Mouse (Mus musculus) right cerebral cortex, adult 2 months (tissue): ENCODE measurements around the gene Helz.
"Not testable (repeated sequence)": the region's sequence is repeated elsewhere in the genome, so short reads cannot be mapped to it uniquely, and the experiment has no call there.

Experiments used
- DNase-seq, 2 experiments: peaks; one replicate each; pipeline ENCODE4 v3.0.0; 2021 to 2022; ENCODE audit warnings: low spot score in 2 of 2

Helz gene

DNA sequence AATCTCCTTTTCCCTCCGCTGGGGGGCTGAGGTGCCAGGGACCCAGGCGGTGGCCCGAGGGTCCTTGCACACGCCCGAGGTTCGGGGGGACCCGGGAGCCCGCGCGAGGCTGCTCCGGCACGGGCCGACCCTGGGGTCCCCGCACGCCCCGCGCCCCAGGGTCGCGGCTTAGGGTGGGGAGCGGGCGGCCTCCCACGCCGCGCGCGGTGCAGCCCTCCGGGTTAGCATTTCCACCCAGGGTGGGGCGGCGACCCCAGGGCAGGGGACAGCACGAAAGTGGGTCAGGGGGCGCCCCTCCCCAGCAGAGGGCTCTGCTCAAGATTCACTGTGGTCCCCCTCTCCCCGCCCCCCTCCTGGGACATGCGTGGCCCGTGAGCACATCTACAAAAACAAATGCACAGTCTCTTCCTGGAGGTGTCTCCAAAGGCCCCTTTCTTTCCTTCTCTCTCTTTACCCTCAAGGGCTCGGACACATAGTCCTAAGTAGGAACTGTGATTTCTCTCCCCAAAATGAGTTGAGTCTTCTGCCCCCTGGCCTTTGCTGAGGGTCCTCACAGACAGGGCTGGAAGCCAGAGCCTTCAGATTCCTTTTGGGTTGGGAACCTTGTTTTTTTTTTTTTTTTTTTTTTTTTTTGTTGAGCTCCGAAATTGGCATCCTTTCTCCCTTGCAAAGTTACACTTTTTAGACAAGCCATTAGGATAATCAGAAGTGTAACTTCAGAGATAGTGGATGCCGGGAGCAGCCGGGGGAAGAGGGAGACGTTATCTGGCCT, 660 bp downstream of the Helz start:
- DNase-seq, result no peak

DNA sequence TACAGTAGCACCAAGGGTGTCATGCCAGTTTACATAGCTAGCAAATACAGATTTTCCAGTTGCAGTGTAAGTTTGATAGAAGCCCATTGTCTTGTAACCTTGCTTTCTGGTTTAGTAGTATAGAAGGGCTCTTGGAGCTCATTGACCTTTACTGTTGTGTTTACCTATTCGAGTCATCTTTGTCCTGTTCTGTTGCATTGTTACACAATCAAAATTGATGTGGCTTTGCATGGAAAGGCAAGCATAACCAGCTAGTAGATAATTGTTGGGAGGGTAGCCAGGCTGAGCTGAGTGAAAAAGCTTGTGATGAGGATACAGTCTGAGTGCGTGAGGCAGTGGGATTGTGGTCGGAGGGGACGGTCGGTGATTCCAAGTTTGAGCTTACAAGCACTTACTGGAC, 12.1 kb downstream of the Helz start:
- DNase-seq, result no peak

DNA sequence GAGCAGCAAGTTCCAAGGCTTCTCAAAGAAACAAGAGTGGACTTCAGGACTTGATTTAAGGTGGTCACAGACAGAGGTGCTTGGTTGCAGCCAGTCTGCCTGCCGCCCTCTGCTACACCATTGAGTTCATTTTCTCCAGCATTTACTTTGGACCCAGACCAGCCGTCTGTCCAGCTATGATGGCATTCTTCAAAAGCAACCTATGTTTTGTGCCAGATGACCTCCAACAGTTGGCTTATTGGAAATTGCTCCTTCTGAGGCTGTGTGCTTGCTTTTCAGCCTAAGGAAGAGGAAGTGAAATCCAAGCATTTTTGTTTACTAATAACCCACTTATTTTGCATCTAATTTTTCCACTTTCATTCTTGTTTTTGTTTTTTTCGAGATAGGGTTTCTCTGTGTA, 19.7 kb downstream of the Helz start:
- no peak for DNase-seq

DNA sequence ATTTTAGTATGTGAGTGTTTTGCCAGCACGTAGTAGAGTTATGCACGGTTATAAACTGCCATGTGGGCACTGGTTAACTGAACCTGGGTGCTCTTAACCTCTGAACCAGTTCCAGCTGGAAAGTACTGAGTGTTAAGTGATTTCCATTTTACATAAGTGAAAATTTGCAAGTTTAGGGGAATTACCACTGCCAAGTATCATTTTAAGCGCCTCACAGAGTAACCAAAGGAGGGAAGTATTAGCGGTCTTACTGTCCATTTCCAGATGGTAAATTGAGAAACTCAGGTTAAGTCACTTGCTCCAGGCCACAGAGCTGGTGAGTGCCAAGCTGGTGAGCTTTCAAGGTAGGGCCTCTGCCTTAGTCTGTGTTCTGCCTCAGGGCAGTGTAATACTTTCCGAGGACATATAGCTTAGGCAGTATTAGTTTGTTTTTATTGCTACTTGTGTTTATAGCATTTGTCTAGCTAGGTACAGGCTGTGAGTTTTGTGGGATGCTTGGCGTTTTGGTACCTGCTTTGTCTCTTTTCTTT, 20.8 kb downstream of the Helz start:
- DNase-seq, result no peak

DNA sequence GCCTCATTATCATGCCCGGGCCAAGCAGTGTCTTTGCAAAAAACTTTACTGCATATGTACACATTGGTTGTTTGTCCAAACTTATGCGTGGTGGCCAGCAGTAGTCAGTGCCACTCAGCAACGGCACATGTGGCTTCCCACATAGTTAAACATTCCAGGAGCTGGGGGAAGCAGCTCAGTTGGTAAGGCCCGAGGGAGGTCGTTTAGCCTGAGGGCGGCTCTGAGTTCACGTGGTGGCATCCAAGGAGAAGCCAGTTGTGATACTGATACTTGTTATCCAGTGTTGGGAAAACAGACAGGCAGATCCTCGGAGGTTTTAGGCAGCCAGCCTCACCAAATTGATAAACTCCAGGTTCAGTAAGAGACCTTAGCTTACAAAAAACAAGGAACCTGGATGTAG, 23.2 kb downstream of the Helz start:
- not testable (repeated sequence) for DNase-seq

DNA sequence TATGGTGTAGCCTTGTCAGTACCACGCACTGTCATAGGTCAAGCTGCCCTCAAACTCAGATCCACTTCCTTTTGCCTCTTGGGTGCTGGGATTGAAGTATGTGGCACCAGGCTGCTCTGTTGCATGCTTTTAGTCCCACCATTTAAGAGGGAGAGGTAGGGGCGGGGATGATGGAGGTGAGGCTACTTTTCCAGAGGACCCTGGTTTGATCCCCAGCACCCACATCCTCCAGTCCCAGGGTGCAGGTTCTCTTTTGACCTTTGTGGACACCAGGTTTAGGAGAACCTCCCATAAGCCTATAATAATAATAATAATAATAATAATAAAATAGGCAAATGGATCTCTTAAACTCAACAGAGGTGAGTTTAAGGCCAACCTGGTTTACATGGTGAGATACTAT, 23.6 kb downstream of the Helz start:
- no peak for DNase-seq

DNA sequence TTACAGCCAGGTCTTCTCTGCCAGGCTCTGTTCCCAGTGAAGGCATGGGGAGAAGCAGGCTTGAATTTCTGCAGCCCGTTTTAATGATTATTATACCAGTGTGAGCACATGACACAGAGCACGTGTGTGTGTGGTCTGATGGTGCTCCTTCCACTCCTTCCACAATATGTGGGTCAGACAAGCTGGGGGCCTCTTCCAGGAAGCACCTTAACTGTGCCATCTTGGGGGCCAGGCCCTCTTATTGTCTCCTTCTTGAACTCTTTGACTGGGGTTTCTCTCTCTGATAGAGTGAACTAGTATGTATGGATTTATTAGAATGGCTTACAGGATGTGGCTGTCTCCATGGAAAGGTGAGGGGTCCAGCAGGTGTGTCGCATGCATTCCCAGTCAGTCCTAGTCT, 24.8 kb downstream of the Helz start:
- no peak for DNase-seq

DNA sequence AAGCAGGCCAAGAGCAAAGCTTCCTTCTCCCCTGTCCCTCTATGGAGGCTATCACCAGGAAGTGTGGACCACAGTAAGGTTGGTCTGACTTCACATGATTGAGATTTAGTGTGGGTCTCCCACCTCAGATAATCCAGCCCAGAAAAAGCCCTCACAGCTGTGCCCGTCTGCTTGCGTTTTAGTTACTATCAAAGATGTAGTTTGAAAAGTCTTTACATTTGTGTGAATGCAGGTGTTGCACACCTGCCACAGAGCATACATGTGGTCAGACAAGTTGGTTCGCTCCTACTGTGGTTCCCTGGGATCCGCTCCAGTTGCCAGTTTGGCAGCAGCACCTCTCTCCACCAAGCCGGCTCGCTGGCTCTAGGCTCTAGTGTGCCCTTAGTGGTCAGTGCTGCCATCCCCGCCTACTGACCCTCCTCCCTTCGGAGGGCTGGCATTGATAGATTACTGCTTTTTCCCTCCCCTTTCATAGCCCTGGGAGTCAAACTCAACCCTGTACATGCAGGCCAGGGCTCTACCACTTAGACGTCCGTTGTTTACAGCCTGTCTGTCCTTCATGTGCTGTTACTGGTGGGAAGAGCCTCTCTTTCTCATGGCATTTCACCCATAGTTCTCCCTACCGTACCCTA, 25.4 kb downstream of the Helz start:
- DNase-seq, result no peak

DNA sequence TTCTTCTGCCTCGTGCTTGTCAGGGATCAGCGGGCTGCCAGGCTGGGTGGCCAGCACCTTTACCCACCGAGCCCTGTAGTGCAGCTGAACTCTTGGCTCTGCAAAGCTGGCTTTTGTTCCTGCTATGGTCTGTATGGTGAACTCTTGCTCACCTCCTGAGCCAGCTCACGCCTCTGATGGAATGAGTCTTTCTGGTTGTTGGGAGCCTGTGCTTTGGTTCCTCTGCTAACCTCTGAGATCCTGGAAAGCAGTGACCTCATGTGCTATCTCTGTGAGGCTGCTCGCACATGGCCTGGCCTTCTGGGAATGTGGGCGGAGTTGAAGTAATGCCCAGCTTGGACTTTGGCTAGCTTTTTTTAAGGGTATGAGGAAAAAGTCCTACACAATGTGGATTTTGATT, 26.1 kb downstream of the Helz start:
- no peak for DNase-seq

DNA sequence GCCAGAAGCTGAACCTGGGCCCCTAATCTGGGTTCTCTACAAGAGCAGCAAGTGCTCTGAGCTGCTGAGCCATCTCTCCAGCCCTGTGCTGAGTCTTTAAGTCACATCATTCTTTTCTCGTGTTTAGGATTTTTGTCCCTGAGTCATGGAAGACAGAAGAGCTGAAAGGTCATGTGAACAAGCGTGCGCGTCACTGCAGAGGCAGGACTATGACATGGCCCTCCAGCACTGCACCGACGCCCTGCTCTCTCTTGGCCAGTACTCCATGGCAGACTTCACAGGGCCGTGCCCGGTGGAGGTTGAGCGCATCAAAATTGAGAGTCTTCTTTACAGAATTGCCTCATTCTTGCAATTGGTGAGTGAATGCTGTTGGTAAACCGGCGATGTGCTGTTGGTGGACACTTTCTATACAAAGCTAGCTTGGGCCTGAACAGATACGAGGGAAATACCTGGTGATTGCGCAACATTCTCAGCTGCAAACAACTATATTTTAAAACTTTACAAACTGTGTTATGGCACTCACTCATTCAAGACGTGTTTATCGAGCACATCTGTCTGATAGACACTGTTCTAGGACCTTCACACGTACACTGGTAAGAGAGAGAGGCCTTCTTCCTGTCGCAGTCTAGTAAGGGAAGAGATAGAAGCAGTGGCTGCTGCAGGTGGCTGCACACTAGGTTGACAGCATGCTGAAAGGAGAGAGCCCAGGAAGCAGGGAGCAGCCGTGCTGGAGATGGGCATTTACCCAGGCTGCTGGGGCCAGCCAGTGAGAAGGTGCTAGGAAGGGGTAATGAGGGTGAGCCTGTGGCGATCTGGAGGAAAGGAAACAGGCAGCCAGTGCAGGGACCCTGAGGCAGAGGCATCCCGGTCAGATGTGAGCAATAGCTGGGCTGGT, 27.3 kb downstream of the Helz start:
- no peak for DNase-seq

DNA sequence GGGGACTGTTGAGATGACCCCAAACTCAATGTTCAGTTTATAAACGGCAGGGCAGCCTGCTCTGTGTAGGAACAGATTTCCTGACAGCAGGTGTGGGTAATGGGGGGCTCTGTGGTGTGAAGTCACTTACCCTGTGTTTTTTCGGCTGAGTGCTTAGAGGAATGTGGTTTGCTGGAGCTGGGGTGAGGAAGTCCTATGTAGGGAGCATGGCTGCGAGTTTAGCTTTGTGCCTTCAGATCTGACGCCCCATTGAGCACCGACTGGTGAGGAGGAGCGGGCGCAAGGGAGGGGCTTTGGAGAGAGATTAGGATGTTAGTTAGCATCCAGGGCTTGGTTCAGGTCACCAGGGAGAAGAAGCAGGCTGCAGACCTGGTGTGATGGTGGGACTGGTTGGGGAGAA, 28.5 kb downstream of the Helz start:
- no peak for DNase-seq

DNA sequence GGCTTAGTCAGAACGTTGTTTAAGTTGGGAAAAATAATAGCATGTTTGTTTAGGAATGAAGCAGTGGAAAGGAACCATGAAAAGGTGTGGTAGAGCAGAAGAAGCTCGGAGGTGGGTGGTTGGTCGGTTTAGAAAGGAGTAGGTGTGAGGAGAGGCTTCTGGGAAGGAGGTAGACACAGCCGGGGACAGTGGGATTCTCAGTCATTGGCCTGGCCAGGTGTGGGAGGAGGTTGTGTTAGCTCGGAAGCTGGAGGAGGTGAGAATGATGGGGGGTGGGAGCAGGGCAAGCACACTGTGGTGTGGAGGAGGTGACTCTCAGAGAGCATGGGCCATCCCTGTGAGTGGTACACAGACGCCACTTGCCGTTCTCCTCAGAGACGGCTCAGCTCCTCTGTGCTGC, 29.7 kb downstream of the Helz start:
- DNase-seq, result peak; percentile 62 to 66

DNA sequence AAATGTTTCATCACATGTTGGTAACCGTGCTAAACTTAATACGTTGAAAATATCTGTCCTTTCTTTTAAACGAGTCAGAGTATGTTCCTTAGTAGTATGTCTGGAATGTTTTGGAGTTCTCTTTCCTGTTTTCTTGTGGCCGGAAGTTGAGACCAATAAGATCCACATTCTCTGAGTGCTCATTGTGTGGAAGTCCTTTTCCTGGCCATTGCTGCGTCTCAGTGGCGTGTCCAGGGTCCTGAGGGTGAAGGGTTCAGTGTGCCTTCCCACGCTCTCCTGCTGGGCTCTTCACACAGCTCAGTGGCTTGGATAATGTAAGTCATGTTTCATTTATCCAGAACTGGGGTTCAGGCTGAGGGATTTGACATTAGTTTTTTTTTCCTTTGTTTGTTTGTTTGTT, 30.5 kb downstream of the Helz start:
- DNase-seq, result no peak

DNA sequence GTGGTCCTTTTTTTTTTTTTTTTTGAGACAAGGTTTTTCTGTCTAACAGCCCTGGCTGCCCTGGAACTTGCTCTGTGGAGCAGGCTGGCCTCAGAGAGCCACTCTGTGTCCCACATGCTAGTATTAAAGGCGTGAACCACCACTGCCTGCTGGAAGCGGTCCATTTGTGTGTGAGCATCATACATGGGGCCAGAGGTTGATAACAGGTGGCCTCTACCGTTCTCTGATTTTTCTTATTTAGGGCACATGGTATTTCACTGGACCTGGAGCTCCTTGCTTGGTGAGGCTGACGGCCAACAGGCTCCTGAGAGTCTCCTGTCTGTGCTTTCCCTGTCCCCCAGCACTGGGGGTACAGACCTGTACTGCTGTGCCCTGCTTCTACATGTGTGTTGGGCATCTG, 33.1 kb downstream of the Helz start:
- DNase-seq, result no peak

DNA sequence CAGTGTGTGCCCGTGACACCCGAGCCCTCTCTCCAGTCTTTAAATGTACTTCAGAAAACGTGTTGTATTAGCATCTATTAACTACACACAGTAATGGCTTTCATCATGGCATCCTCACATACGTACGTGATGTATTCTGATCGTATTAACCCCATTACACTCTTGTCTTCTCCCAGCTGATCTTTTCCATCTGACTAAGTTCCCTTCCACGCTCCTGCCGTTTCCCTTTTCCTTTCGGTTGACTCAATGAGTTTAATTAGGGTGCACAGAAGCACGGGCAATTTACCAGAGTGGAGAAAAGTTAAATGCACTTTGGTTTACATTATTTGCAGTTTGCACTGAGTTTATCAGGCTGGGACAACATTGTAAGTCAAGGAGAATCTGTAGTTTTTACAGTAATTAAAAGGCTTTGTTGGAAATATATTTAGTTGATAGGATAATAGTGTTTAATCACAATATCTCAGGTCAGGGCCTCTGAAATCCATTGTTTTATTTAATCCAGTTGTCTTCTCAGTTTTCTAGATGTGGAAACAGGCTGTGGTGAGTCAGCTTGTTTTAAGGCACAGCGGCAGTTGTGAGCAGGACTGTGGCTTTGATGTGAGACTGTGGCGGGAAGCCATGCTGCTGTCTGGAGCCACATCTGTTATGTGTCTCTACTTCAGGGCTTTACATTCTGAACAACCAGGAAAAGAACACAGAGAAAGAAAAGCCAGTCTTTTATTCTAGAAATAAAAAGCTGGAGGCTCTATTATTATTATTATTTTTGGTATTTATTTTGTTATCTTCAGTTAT, 37.1 kb downstream of the Helz start:
- DNase-seq, result no peak

DNA sequence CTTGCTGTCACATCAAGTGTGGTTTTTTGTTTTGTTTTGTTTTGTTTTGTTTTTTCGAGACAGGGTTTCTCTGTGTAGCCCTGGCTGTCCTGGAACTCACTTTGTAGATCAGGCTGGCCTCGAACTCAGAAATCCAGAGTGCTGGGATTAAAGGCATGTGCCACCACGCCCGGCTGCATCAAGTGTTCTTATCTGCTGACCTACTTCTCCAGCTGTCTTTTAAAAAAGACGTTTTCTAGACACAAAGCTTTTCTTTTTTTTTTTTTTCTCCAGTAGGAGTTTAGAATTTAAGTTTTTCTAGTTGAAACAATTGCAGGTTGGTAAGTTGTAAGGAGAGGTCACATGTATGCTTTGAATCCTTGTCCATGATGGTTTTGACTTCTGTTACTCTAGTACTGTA, 38.4 kb downstream of the Helz start:
- not testable (repeated sequence) for DNase-seq

DNA sequence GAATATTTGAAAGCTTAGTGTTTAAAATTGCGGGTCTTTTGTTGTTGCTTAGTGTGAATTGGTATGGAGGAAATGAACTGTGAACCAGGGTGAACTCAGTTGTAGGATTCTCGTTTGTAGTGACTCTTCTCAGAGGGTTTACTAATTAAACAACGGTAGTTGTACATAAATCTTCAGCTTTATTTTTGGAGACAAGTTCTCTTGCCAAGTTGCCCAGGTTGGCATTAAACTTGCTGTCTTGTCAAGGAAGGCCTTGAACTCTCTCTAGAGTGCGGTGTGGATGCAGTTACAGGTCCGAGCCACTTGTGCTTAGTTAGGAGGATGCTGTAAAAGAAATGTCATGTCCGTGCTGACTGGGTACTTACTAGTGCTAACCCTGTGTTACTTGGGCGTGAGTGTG, 39.4 kb downstream of the Helz start:
- no peak for DNase-seq

DNA sequence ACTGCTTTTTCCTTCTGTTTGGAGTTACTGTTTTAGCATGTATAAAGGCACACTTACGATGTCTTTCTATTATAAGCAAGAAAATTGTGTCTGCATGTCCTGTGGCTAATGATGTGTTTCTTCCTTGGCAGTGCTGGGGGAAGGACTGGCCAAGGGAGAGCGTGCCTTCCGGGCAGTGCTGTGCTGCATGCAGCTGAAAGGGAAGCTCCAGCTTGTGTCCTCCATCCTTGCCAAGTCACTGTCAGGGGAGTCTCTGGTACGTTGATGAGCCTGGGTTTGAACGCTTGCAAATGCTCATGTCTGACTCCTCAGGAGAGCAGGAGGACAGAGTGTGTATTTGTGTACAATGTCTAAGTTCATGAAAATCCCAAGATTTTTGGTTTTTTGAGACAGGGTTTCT, 44.8 kb downstream of the Helz start:
- DNase-seq, result no peak

DNA sequence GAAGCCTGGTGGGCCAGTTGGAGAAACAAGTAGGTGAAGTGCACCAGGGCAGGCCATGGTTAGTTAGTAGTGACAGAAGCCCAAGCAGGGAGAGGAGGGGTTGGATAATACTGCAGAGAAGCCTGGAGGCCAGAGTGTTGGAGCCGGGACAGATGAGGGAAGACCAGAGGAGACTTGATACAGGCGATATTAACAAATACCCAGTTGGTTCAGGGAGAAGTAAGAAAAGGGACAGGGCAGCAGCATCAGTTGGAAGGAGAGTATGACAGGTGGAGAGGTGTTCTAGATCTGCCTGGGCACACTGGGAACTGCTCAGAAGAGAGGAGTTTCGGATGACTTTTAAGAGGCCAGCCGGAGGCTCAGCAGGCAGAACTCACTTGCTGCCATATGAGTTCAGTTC, 49.7 kb downstream of the Helz start:
- DNase-seq, result no peak

DNA sequence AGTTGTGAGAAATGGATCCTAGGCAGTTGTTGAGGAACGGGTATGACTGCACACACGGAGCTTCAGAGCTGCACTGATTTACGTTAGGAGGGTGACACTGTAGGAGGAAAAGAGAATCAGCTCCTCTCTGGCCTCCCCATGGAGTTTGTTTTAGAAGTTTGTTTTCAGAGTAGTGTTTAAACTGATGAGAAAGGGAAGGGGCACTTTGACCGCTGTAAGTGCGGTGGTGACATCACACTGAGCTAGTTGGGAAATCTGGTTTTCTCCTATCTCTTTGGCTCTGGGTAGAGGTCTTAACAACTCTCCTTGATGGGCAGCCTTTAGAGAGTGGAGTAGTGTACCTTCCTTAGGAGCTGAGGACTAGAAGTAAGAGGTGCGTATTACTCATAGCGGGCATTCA, 58.0 kb downstream of the Helz start:
- DNase-seq, result no peak

DNA sequence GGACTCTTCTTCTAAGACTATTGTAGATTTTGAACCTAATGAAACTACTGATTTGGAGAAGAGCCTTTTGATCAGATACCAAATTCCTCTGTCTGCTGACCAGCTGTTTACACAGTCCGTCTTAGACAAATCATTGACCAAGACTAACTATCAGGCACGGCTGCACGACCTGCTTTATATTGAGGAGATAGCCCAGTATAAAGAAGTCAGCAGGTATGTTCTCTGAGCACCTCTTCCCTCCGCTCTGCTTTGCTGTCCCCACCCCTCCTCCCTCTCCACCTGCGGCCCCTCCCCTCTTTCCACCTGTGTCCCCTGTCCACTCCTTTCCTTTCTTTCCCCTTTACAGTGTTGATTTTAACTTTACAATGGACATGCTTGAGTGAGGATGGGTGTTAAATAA, 66.2 kb downstream of the Helz start:
- DNase-seq, result no peak

DNA sequence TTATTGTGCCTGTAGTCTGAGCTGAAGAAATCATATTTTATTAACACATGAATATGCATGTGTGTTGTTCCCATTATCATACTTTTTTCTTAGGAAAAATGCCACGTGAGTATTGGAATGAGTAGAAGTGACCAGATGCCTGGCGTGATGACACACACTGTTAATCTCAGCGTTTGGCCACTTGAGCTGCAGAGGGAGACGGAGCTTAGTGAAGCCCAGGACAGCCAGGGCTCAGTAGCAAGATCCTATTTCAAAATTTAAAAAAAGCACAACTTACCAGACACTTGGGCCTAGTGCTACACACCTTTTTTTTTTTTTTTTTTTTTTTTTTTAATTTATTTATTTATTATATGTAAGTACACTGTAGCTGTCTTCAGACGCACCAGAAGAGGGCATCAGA, 68.0 kb downstream of the Helz start:
- DNase-seq, result no peak
